Mouse (Mus musculus) heart, postnatal 0 days (tissue): Measurements from ENCODE around the gene Pdpn. TPM values are rescaled to one million over a fixed set of nuclear protein-coding genes. Genes with fewer than 3 reads are reported as not detected.

Experiments
- ATAC-seq: fragments of 200-750 bp; cut with Nextera tagmentation; 2 replicates; pipeline ENCODE4 v1.8.0; 2017; ENCODE audit warnings: low read depth, moderate number of reproducible peaks, moderate library complexity; ENCODE audit not compliant: insufficient read depth
- DNase-seq: peaks from one replicate; pipeline ENCODE4 v3.0.0-alpha.2; 2016; ENCODE audit warnings: low spot score
- H3K27ac ChIP-seq: fragments of 300-500 bp; sonication (generic); 2 replicates; pipeline ENCODE4 v1.5.1; 2014; ENCODE audit warnings: low read depth, mild to moderate bottlenecking
- H3K27me3 ChIP-seq: fragments of 300-500 bp; sonication (generic); 2 replicates; pipeline ENCODE4 v1.6.1; 2014; ENCODE audit warnings: low read length, mixed read lengths; ENCODE audit not compliant: control insufficient read depth, insufficient read depth
- H3K36me3 ChIP-seq: fragments of 300-500 bp; sonication (generic); replicated peaks from 2 replicates; pipeline ENCODE4 v1.6.1; 2014; ENCODE audit warnings: low read length, mixed read lengths; ENCODE audit not compliant: control insufficient read depth, insufficient read depth
- H3K4me1 ChIP-seq: fragments of 300-500 bp; sonication (generic); 2 replicates; pipeline ENCODE4 v1.6.1; 2014; ENCODE audit warnings: antibody characterized with exemption; ENCODE audit not compliant: control insufficient read depth, insufficient read depth
- H3K4me2 ChIP-seq: fragments of 300-500 bp; sonication (generic); 2 replicates; pipeline ENCODE4 v1.6.1; 2014; ENCODE audit warnings: low read depth, mild to moderate bottlenecking, low read length, moderate library complexity
- H3K4me3 ChIP-seq: fragments of 300-500 bp; sonication (generic); 2 replicates; pipeline ENCODE4 v1.5.1; 2014; ENCODE audit warnings: low read depth, low read length
- H3K9ac ChIP-seq: fragments of 300-500 bp; sonication (generic); replicated peaks from 2 replicates; pipeline ENCODE4 v1.6.1; 2014; ENCODE audit warnings: low read depth, low read length, mixed read lengths
- H3K9me3 ChIP-seq: fragments of 300-500 bp; sonication (generic); replicated peaks from 2 replicates; pipeline ENCODE4 v1.6.1; 2016; ENCODE audit warnings: low read length; ENCODE audit not compliant: control insufficient read depth
- CTCF ChIP-seq: IDR thresholded peaks from 2 replicates; pipeline ENCODE4 v1.5.1; 2016; ENCODE audit warnings: antibody characterized with exemption, control low read depth, low read depth
- EP300 ChIP-seq: IDR thresholded peaks from 2 replicates; pipeline ENCODE4 v1.6.1; 2016; ENCODE audit warnings: antibody characterized with exemption, low read depth
- WGBS: fragments of 180-500 bp; shearing (Covaris S2); extraction: QIAGEN DNeasy Blood & Tissue Kit; methylation state at CpG from one replicate; pipeline ENCODE4 v1.1.7; 2014; 5-methylcytosine and 5-hydroxymethylcytosine counted together
- polyA plus RNA-seq: library from polyadenylated mRNA; unstranded; fragments of >200 nt; fragmentation: Nextera tagmentation; extraction: Ambion mirVana; gene quantifications from 2 replicates; pipeline ENCODE4 v1.2.1, GENCODE M21; 2015
- total RNA-seq: library from RNA; depleted of rRNA; stranded (reverse); fragments of >200 nt; gene quantifications from 2 replicates; pipeline ENCODE4 v1.2.3, GENCODE M21; 2014; ENCODE audit warnings: low replicate concordance

Pdpn gene
- total and polyA plus RNA-seq, 2 experiments from 2014 or later: 6.8 to 13.6 TPM

DNA sequence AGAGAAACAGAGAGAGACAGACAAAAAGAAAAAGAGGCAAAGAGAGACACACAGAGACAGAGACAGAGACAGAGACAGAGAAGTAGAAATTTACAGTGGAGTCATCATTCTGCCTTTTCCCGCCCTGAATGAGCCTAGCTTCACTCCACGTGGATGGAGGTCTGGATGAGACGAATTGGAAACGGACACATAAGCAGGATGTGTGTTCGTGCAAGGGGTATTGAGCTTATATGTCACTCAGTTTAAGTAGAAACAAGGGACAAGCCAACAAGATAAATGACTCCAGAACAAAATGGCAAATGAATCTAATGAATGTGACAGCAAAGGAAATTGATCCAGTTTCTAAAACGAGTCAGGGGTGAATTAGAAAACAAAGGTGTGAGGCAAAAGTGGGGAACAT is 41.4 kb downstream of the Pdpn start:
- Histone ChIP-seq H3K27me3 (no peaks in the 10 kb centered on the region), H3K27ac (no peak overlapping the region), H3K9me3 (no peaks in the 10 kb centered on the region), H3K4me2 (no peak overlapping the region), H3K36me3 (no peaks in the 10 kb centered on the region), H3K4me1 (no peaks in the 10 kb centered on the region), H3K9ac (no peak overlapping the region), H3K4me3 (no peak overlapping the region)
- TF ChIP-seq CTCF: no peak
- no peak for TF ChIP-seq EP300
- WGBS: 52% methylated on average over 6 of the region's 6 CpGs
- no peak for ATAC-seq
- DNase-seq: no peak

GRCm38 (mm10) chr4:143255541-143255940 is 43.8 kb downstream of the Pdpn start:
- H3K36me3 ChIP-seq: no peaks in the 10 kb centered on the region
- H3K4me3 ChIP-seq: no peak overlapping the region
- no peak overlapping the region for H3K4me2 ChIP-seq
- H3K9ac ChIP-seq: no peak overlapping the region
- H3K4me1 ChIP-seq: no peaks in the 10 kb centered on the region
- H3K9me3 ChIP-seq: no peaks in the 10 kb centered on the region
- TF ChIP-seq CTCF (no peak), EP300 (no peak)
- H3K27me3 ChIP-seq: no peaks in the 10 kb centered on the region
- no peak for ATAC-seq
- no peak overlapping the region for H3K27ac ChIP-seq
- 66% methylated on average over 8 of the region's 8 CpGs for WGBS
- no peak for DNase-seq

- DNase-seq: no peak
- no peaks in the 10 kb centered on the region for H3K36me3 ChIP-seq
- 78% methylated on average over 1 of the region's 1 CpGs for WGBS
- no peak overlapping the region for H3K9ac ChIP-seq
- no peak for ATAC-seq
- TF ChIP-seq EP300 (no peak), CTCF (no peak)
- H3K4me2 ChIP-seq: no peak overlapping the region
- H3K27me3 ChIP-seq: no peaks in the 10 kb centered on the region
- H3K4me3 ChIP-seq: no peak overlapping the region
- H3K27ac ChIP-seq: no peak overlapping the region
- H3K4me1 ChIP-seq: no peaks in the 10 kb centered on the region
- H3K9me3 ChIP-seq: no peaks in the 10 kb centered on the region
Observed at GRCm38 (mm10) chr4:143253356-143253755, 46.0 kb downstream of the Pdpn start.

GRCm38 (mm10) chr4:143248050-143248449 is 51.3 kb downstream of the Pdpn start:
- Histone ChIP-seq H3K27me3 (no peaks in the 10 kb centered on the region), H3K4me3 (no peak overlapping the region), H3K4me2 (no peak overlapping the region), H3K9me3 (no peaks in the 10 kb centered on the region), H3K36me3 (no peaks in the 10 kb centered on the region), H3K4me1 (no peaks in the 10 kb centered on the region), H3K27ac (no peak overlapping the region), H3K9ac (no peak overlapping the region)
- 78% methylated on average over 5 of the region's 5 CpGs for WGBS
- DNase-seq (no peak), ATAC-seq (no peak)
- TF ChIP-seq EP300 (no peak), CTCF (peak; percentile 27; the same call in 1 of the 2 replicates)

DNA sequence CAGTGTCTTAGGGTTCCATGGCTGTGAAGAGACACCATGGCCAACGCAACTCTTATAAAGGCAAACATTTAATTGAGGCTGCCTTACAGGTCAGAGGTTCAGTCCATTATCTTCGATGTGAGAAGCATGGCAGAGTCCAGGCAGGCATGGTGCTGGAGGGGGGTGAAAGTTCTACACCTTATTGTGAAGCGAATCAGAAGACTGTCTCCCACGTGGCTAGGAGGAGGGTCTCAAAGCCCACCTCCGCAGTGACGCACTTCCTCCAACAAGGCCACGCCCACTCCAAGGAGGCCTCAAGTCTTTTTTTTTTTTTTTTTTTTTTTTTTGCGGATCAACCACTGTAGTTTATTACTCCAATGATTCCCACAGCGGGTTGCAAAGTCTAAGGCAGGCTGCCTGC is 58.1 kb downstream of the Pdpn start:
- H3K36me3 ChIP-seq: no peaks in the 10 kb centered on the region
- H3K9ac ChIP-seq: no peak overlapping the region
- no peak overlapping the region for H3K27ac ChIP-seq
- no peaks in the 10 kb centered on the region for H3K27me3 ChIP-seq
- no peak overlapping the region for H3K4me3 ChIP-seq
- DNase-seq (no peak), ATAC-seq (no peak)
- no peak overlapping the region for H3K4me2 ChIP-seq
- TF ChIP-seq CTCF (no peak), EP300 (no peak)
- WGBS: 73% methylated on average over 9 of the region's 9 CpGs
- no peaks in the 10 kb centered on the region for H3K4me1 ChIP-seq
- H3K9me3 ChIP-seq: no peaks in the 10 kb centered on the region

- Histone ChIP-seq H3K27me3 (no peaks in the 10 kb centered on the region), H3K4me2 (no peak overlapping the region), H3K9me3 (no peaks in the 10 kb centered on the region), H3K27ac (no peak overlapping the region), H3K4me3 (no peak overlapping the region), H3K4me1 (no peaks in the 10 kb centered on the region), H3K9ac (no peak overlapping the region), H3K36me3 (no peaks in the 10 kb centered on the region)
- ATAC-seq (no peak), DNase-seq (no peak)
- no peak for TF ChIP-seq CTCF
- TF ChIP-seq EP300: no peak
- 82% methylated on average over 9 of the region's 9 CpGs for WGBS
Observed at GRCm38 (mm10) chr4:143239615-143240201, 59.7 kb downstream of the Pdpn start.
